8 mouse cellular contexts compared by ENCODE assay signal in genomic region chr7:25248846-25249313, GRCm38 (mm10). TPM values are rescaled to one million over a fixed set of nuclear protein-coding genes. Genes with fewer than 3 reads are reported as not detected.
DNase-seq lines count a peak whose midpoint lies in the region; ATAC-seq and TF ChIP-seq lines count a peak whose summit lies in the region.

No protein-coding gene starts in this region.

- no peak for TF ChIP-seq CTCF in olfactory bulb, adult 2 months (IDR thresholded peaks at IDR 0.05; ENCODE audit: insufficient read depth, low read depth, low read length)

- H3K4me2 ChIP-seq in heart, embryonic 15.5 days, result peak overlapping the region; percentile 94
- peak overlapping the region; percentile 96 for H3K4me2 ChIP-seq in forebrain, embryonic 13.5 days
- H3K4me2 ChIP-seq in limb, embryonic 12.5 days, result peak overlapping the region; percentile 95

- H3K4me1 ChIP-seq in heart, embryonic 15.5 days (replicated peaks), result peaks cover 58% of the 10 kb centered on the region
- H3K4me1 ChIP-seq in forebrain, embryonic 13.5 days, result peaks cover 52% of the 10 kb centered on the region
- peaks cover 54% of the 10 kb centered on the region for H3K4me1 ChIP-seq in limb, embryonic 12.5 days (replicated peaks)
- H3K4me1 ChIP-seq in olfactory bulb, adult 2 months (ENCODE audit: control insufficient read depth, insufficient read depth, low read length), result peaks cover 51% of the 10 kb centered on the region

- H3K4me3 ChIP-seq in heart, embryonic 15.5 days, result peak overlapping the region; percentile 69
- H3K4me3 ChIP-seq in forebrain, embryonic 13.5 days, result peak overlapping the region; percentile 85
- H3K4me3 ChIP-seq in limb, embryonic 12.5 days (replicated peaks), result peak overlapping the region; percentile 95
- H3K4me3 ChIP-seq in olfactory bulb, adult 2 months (ENCODE audit: insufficient read depth, low read depth, low read length), result peak overlapping the region; percentile 87

- TF ChIP-seq POLR2A in olfactory bulb, adult 2 months (IDR thresholded peaks at IDR 0.05; ENCODE audit: insufficient read depth, low read depth, low read length), result no peak

- peak overlapping the region; percentile 96 for H3K27ac ChIP-seq in heart, embryonic 15.5 days
- peak overlapping the region; percentile 95 for H3K27ac ChIP-seq in forebrain, embryonic 13.5 days
- H3K27ac ChIP-seq in limb, embryonic 12.5 days, result peak overlapping the region; percentile 99
- peak overlapping the region; percentile 98 for H3K27ac ChIP-seq in olfactory bulb, adult 2 months (ENCODE audit: insufficient read depth, low read depth, low read length)

- peaks cover 21% of the 10 kb centered on the region for H3K36me3 ChIP-seq in heart, embryonic 15.5 days
- peaks cover 17% of the 10 kb centered on the region for H3K36me3 ChIP-seq in forebrain, embryonic 13.5 days (ENCODE audit: poor library complexity, severe bottlenecking)
- H3K36me3 ChIP-seq in limb, embryonic 12.5 days, result peaks cover 28% of the 10 kb centered on the region

- no peaks in the 10 kb centered on the region for H3K9me3 ChIP-seq in heart, embryonic 15.5 days (replicated peaks)
- no peaks in the 10 kb centered on the region for H3K9me3 ChIP-seq in forebrain, embryonic 13.5 days (replicated peaks)
- H3K9me3 ChIP-seq in limb, embryonic 12.5 days, result no peaks in the 10 kb centered on the region

- no peak for DNase-seq in heart, postnatal 25 days (ENCODE audit: low spot score)
- DNase-seq in NIH3T3 (ENCODE audit: low read depth), result peak; percentile 53
- no peak for DNase-seq in testis, postnatal 14 days (ENCODE audit: low spot score)
- DNase-seq in right cerebral cortex, postnatal 14 days, result no peak

- H3K27me3 ChIP-seq in heart, embryonic 15.5 days, result no peaks in the 10 kb centered on the region
- no peaks in the 10 kb centered on the region for H3K27me3 ChIP-seq in forebrain, embryonic 13.5 days
- no peaks in the 10 kb centered on the region for H3K27me3 ChIP-seq in limb, embryonic 12.5 days

- peak overlapping the region; percentile 95 for H3K9ac ChIP-seq in heart, embryonic 15.5 days
- H3K9ac ChIP-seq in forebrain, embryonic 13.5 days, result peak overlapping the region; percentile 86
- H3K9ac ChIP-seq in limb, embryonic 12.5 days (replicated peaks), result peak overlapping the region; percentile 97

- intact Hi-C loops in heart, postnatal 25 days (cut with DNase I), result loop anchor here (1.0 to 2.0 kb wide), 2 partner anchors 10 to 30 kb away; no protein-coding TSS in a partner anchor

- under 1% methylated on average over 25 of the region's 25 CpGs for WGBS in heart, embryonic 15.5 days
- WGBS in forebrain, embryonic 13.5 days, result under 1% methylated on average over 25 of the region's 25 CpGs
- 0% methylated on average over 25 of the region's 25 CpGs for WGBS in limb, embryonic 12.5 days
- under 1% methylated on average over 25 of the region's 25 CpGs for WGBS in olfactory bulb, adult 2 months

- peak; percentile 2; the same call in 1 of the 2 replicates for ATAC-seq in heart, embryonic 15.5 days (replicated peaks; ENCODE audit: insufficient number of reproducible peaks, insufficient read depth, low FRiP score, low read depth)
- no peak; the same call in 1 of the 2 replicates for ATAC-seq in forebrain, embryonic 13.5 days
- ATAC-seq in limb, embryonic 12.5 days (ENCODE audit: insufficient number of reproducible peaks, insufficient read depth, low FRiP score, low TSS enrichment, low read depth), result no peak; the same call in none of the 2 replicates

RNA-seq across cellular contexts. Expression of gene Erf, which starts 1.7 kb away (rescaled TPM):
- 12.1 and 13.2 TPM in 2 replicates for polyA plus RNA-seq in heart, embryonic 15.5 days (2015; fragmentation: Nextera tagmentation; extraction: Ambion mirVana)
- total RNA-seq in heart, postnatal 25 days (2021), result 10 to 100 TPM; 19.2 to 29.6 TPM
- polyA plus RNA-seq in forebrain, embryonic 13.5 days (2015; fragmentation: Nextera tagmentation; extraction: Ambion mirVana), result 5.5 and 5.8 TPM in 2 replicates
- polyA plus RNA-seq in limb, embryonic 12.5 days (2016; fragmentation: Nextera tagmentation; extraction: Ambion mirVana), result 22.3 and 24.3 TPM in 2 replicates
- not detected in 2 replicates for polyA plus RNA-seq in olfactory bulb, adult 2 months (2012; ENCODE audit: insufficient read depth, insufficient read length, low replicate concordance, missing spikeins)

RNA-seq across cellular contexts. Expression of gene Gsk3a, which starts 11.2 kb away (rescaled TPM):
- 6.6 and 9.8 TPM in 2 replicates for polyA plus RNA-seq in heart, embryonic 15.5 days (2015; fragmentation: Nextera tagmentation; extraction: Ambion mirVana)
- 10 to 100 TPM; 62.6 to 64.6 TPM for total RNA-seq in heart, postnatal 25 days (2021)
- 11.2 and 12.9 TPM in 2 replicates for polyA plus RNA-seq in forebrain, embryonic 13.5 days (2015; fragmentation: Nextera tagmentation; extraction: Ambion mirVana)
- polyA plus RNA-seq in limb, embryonic 12.5 days (2016; fragmentation: Nextera tagmentation; extraction: Ambion mirVana), result 16.9 and 19.4 TPM in 2 replicates
- not detected in 2 replicates for polyA plus RNA-seq in olfactory bulb, adult 2 months (2012; ENCODE audit: insufficient read depth, insufficient read length, low replicate concordance, missing spikeins)

RNA-seq across cellular contexts. Expression of gene Cic, which starts 18.6 kb away (rescaled TPM):
- 22.9 and 27.4 TPM in 2 replicates for polyA plus RNA-seq in heart, embryonic 15.5 days (2015; fragmentation: Nextera tagmentation; extraction: Ambion mirVana)
- total RNA-seq in heart, postnatal 25 days (2021), result 10 to 100 TPM; 61.9 to 65.9 TPM
- 45.9 and 47.0 TPM in 2 replicates for polyA plus RNA-seq in forebrain, embryonic 13.5 days (2015; fragmentation: Nextera tagmentation; extraction: Ambion mirVana)
- 34.9 and 38.7 TPM in 2 replicates for polyA plus RNA-seq in limb, embryonic 12.5 days (2016; fragmentation: Nextera tagmentation; extraction: Ambion mirVana)
- 41.9 TPM in 1 of 2 replicates, not detected in the other for polyA plus RNA-seq in olfactory bulb, adult 2 months (2012; ENCODE audit: insufficient read depth, insufficient read length, low replicate concordance, missing spikeins)

RNA-seq across cellular contexts. Expression of gene Zfp526, which starts 27.7 kb away (rescaled TPM):
- polyA plus RNA-seq in heart, embryonic 15.5 days (2015; fragmentation: Nextera tagmentation; extraction: Ambion mirVana), result 1.7 and 2.9 TPM in 2 replicates
- total RNA-seq in heart, postnatal 25 days (2021), result 1 to 10 TPM; 8.0 to 9.1 TPM
- polyA plus RNA-seq in forebrain, embryonic 13.5 days (2015; fragmentation: Nextera tagmentation; extraction: Ambion mirVana), result 2.0 and 2.1 TPM in 2 replicates
- 3.1 and 3.4 TPM in 2 replicates for polyA plus RNA-seq in limb, embryonic 12.5 days (2016; fragmentation: Nextera tagmentation; extraction: Ambion mirVana)
- polyA plus RNA-seq in olfactory bulb, adult 2 months (2012; ENCODE audit: insufficient read depth, insufficient read length, low replicate concordance, missing spikeins), result not detected in 2 replicates

RNA-seq across cellular contexts. Expression of gene Dedd2, which starts 28.5 kb away (rescaled TPM):
- 6.6 and 9.5 TPM in 2 replicates for polyA plus RNA-seq in heart, embryonic 15.5 days (2015; fragmentation: Nextera tagmentation; extraction: Ambion mirVana)
- 10 to 100 TPM; 13.6 to 20.2 TPM for total RNA-seq in heart, postnatal 25 days (2021)
- polyA plus RNA-seq in forebrain, embryonic 13.5 days (2015; fragmentation: Nextera tagmentation; extraction: Ambion mirVana), result 11.0 and 12.5 TPM in 2 replicates
- polyA plus RNA-seq in limb, embryonic 12.5 days (2016; fragmentation: Nextera tagmentation; extraction: Ambion mirVana), result 12.2 and 13.6 TPM in 2 replicates
- polyA plus RNA-seq in olfactory bulb, adult 2 months (2012; ENCODE audit: insufficient read depth, insufficient read length, low replicate concordance, missing spikeins), result not detected in 2 replicates
